Mouse (Mus musculus) thymus, adult 2 months (tissue): Measurements from ENCODE around the gene Rsad1. TPM values are rescaled to one million over a fixed set of nuclear protein-coding genes. Genes with fewer than 3 reads are reported as not detected.

ENCODE experiments used
- DNase-seq: peaks from one replicate; pipeline ENCODE4 v3.0.0; 2021
- H3K27ac ChIP-seq: fragments of 200-500 bp; 2 replicates; pipeline ENCODE4 v1.5.1; 2012; ENCODE audit warnings: low read length, control low read depth; ENCODE audit not compliant: control insufficient read depth, insufficient read depth
- H3K27me3 ChIP-seq: fragments of 200-500 bp; 2 replicates; pipeline ENCODE4 v1.6.1; 2012; ENCODE audit warnings: mild to moderate bottlenecking, low read length, moderate library complexity, mixed read lengths; ENCODE audit not compliant: control insufficient read depth, insufficient read depth
- H3K36me3 ChIP-seq: fragments of 200-500 bp; 2 replicates; pipeline ENCODE4 v1.6.1; 2012; ENCODE audit warnings: mild to moderate bottlenecking, low read length, moderate library complexity; ENCODE audit not compliant: control insufficient read depth, insufficient read depth
- H3K4me1 ChIP-seq: fragments of 200-500 bp; replicated peaks from 2 replicates; pipeline ENCODE4 v1.6.1; 2012; ENCODE audit warnings: low read length; ENCODE audit not compliant: control insufficient read depth, insufficient read depth
- H3K4me3 ChIP-seq: fragments of 200-500 bp; 2 replicates; pipeline ENCODE4 v1.5.1; 2012; ENCODE audit warnings: mild to moderate bottlenecking, low read length, control low read depth, moderate library complexity; ENCODE audit not compliant: control insufficient read depth, insufficient read depth
- CTCF ChIP-seq: fragments of 200-500 bp; IDR thresholded peaks from 2 replicates; pipeline ENCODE4 v1.5.1; 2012; ENCODE audit warnings: mild to moderate bottlenecking, control low read depth, low read length, moderate library complexity, borderline replicate concordance; ENCODE audit not compliant: control insufficient read depth, poor library complexity, insufficient read depth; ENCODE audit errors: extremely low read depth
- POLR2A ChIP-seq: fragments of 200-500 bp; IDR thresholded peaks from 2 replicates; pipeline ENCODE4 v1.6.1; 2012; ENCODE audit warnings: mild to moderate bottlenecking, low read length, control low read depth, moderate library complexity; ENCODE audit not compliant: control insufficient read depth, poor library complexity, insufficient read depth; ENCODE audit errors: extremely low read depth
- WGBS: fragments of 180-500 bp; shearing (Covaris S2); methylation state at CpG from one replicate; pipeline ENCODE4 v1.1.7; 2018; 5-methylcytosine and 5-hydroxymethylcytosine counted together
- polyA plus RNA-seq: library from polyadenylated mRNA; depleted of rRNA; stranded (reverse); fragments of >200 nt; gene quantifications from 2 replicates; pipeline ENCODE4 v1.2.3, GENCODE M21; 2012

Gene Rsad1
- polyA plus RNA-seq, 1 experiment, result 5.4 TPM

GRCm38 (mm10) chr11:94580111-94580740, 31.2 kb upstream of the Rsad1 start:
- no peaks in the 10 kb centered on the region for H3K4me1 ChIP-seq
- 96% methylated on average over 5 of the region's 5 CpGs for WGBS
- no peak for DNase-seq

GRCm38 (mm10) chr11:94576361-94576760, 27.3 kb upstream of the Rsad1 start:
- TF ChIP-seq POLR2A, result no peak
- TF ChIP-seq CTCF, result no peak
- Histone ChIP-seq H3K27ac (no peak overlapping the region), H3K27me3 (no peaks in the 10 kb centered on the region), H3K4me1 (no peaks in the 10 kb centered on the region), H3K36me3 (no peaks in the 10 kb centered on the region), H3K4me3 (no peak overlapping the region)
- WGBS, result 96% methylated on average over 9 of the region's 9 CpGs
- no peak for DNase-seq

More at GRCm38 (mm10) chr11:94580111-94580740, 31.2 kb upstream of the Rsad1 start:
- no peaks in the 10 kb centered on the region for H3K36me3 ChIP-seq
- TF ChIP-seq POLR2A (no peak), CTCF (no peak)
- no peak overlapping the region for H3K27ac ChIP-seq
- H3K27me3 ChIP-seq, result no peaks in the 10 kb centered on the region
- no peak overlapping the region for H3K4me3 ChIP-seq

- 35% methylated on average over 2 of the region's 2 CpGs for WGBS
- Histone ChIP-seq H3K36me3 (no peaks in the 10 kb centered on the region), H3K27me3 (no peaks in the 10 kb centered on the region; the same call in 1 of the 2 replicates)
Observed at GRCm38 (mm10) chr11:94575036-94575435, 26.0 kb upstream of the Rsad1 start.

GRCm38 (mm10) chr11:94574560-94574959, 25.5 kb upstream of the Rsad1 start:
- DNase-seq, result no peak
- 23% methylated on average over 7 of the region's 7 CpGs for WGBS
- Histone ChIP-seq H3K27me3 (no peaks in the 10 kb centered on the region; the same call in 1 of the 2 replicates), H3K4me3 (no peak overlapping the region), H3K4me1 (peaks cover 12% of the 10 kb centered on the region), H3K36me3 (no peaks in the 10 kb centered on the region), H3K27ac (no peak overlapping the region)
- no peak for TF ChIP-seq POLR2A
- no peak for TF ChIP-seq CTCF

More at GRCm38 (mm10) chr11:94575036-94575435, 26.0 kb upstream of the Rsad1 start:
- Histone ChIP-seq H3K27ac (no peak overlapping the region), H3K4me3 (no peak overlapping the region), H3K4me1 (peaks cover 12% of the 10 kb centered on the region)
- no peak for DNase-seq
- no peak for TF ChIP-seq CTCF
- TF ChIP-seq POLR2A, result no peak

GRCm38 (mm10) chr11:94571850-94572249, 22.8 kb upstream of the Rsad1 start:
- DNase-seq, result no peak
- H3K36me3 ChIP-seq, result no peaks in the 10 kb centered on the region
- TF ChIP-seq POLR2A, result no peak
- no peak for TF ChIP-seq CTCF
- no peaks in the 10 kb centered on the region; the same call in 1 of the 2 replicates for H3K27me3 ChIP-seq
- H3K4me3 ChIP-seq, result no peak overlapping the region
- H3K4me1 ChIP-seq, result peaks cover 12% of the 10 kb centered on the region
- no peak overlapping the region for H3K27ac ChIP-seq
- 96% methylated on average over 1 of the region's 1 CpGs for WGBS

- no peak for TF ChIP-seq CTCF
- TF ChIP-seq POLR2A, result no peak
- no peaks in the 10 kb centered on the region; the same call in 1 of the 2 replicates for H3K27me3 ChIP-seq
- WGBS, result 21% methylated on average over 9 of the region's 9 CpGs
- peaks cover 12% of the 10 kb centered on the region for H3K4me1 ChIP-seq
- peak; percentile 55 for DNase-seq
- peak overlapping the region; percentile 2; the same call in 1 of the 2 replicates for H3K4me3 ChIP-seq
- no peaks in the 10 kb centered on the region for H3K36me3 ChIP-seq
- peak overlapping the region; percentile 88 for H3K27ac ChIP-seq
Observed at GRCm38 (mm10) chr11:94570612-94571011, 21.6 kb upstream of the Rsad1 start.

- no peaks in the 10 kb centered on the region for H3K36me3 ChIP-seq
- TF ChIP-seq CTCF (no peak), POLR2A (no peak)
- peaks cover 31% of the 10 kb centered on the region for H3K4me1 ChIP-seq
- DNase-seq, result no peak
- H3K4me3 ChIP-seq, result no peak overlapping the region
- peaks cover 4% of the 10 kb centered on the region; the same call in 1 of the 2 replicates for H3K27me3 ChIP-seq
- 97% methylated on average over 7 of the region's 7 CpGs for WGBS
- no peak overlapping the region for H3K27ac ChIP-seq
Observed at GRCm38 (mm10) chr11:94567326-94567725, 18.3 kb upstream of the Rsad1 start.
